Mouse (Mus musculus) embryonic fibroblast, embryonic 13.5 days (primary cell): ENCODE measurements around the gene Fhit.

Source experiments
- CTCF ChIP-seq: IDR thresholded peaks from 2 replicates; pipeline ENCODE4 v1.5.1; 2011; ENCODE audit warnings: mild to moderate bottlenecking, control low read depth, low read length, moderate library complexity, borderline replicate concordance; ENCODE audit not compliant: insufficient read depth
- POLR2A ChIP-seq: IDR thresholded peaks from 2 replicates; pipeline ENCODE4 v1.6.1; 2011; ENCODE audit warnings: low read depth, mild to moderate bottlenecking, control low read depth, low read length, moderate library complexity

- TF ChIP-seq POLR2A (no peak), CTCF (no peak)
These were observed 956.1 kb downstream of the Fhit start for GRCm38 (mm10) chr14:10205699-10206098.
